Mouse (Mus musculus): ENCODE data around the gene Atp5e.

DNA sequence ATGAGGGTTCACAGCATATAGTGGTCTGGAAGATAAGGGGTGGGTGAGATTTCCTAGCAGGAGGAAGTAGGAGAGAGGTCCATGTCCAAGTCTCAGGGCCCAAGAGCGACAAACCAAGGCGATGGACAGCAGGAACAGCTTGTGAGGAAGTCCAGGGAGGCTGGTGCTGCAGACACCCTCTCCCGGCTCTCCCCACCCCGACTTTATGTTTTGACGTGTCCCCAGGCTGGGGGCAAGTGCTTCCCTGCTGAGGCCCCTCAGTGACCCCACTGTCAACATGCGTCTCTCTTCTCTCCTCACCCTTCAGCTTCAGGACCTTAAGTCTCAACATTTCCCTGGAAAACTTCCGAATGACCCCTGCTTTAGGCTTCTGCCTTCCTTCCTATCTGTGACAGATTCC is 50.8 kb downstream of the Atp5e start:
- TF ChIP-seq CTCF (IDR thresholded peaks at IDR 0.05; ENCODE audit: extremely low read depth, insufficient read length, insufficient replicate concordance, low read depth, low read length), result no peak
- TF ChIP-seq POLR2A (IDR thresholded peaks at IDR 0.05; ENCODE audit: low read depth, low read length), result no peak
